Mouse (Mus musculus) liver, adult 2 months (tissue): ENCODE measurements around the gene Glis1.

Experiments used
- CTCF ChIP-seq: fragments of 200-500 bp; IDR thresholded peaks from 2 replicates; pipeline ENCODE4 v1.5.1; 2011; ENCODE audit warnings: low read depth, low read length, control low read depth
- POLR2A ChIP-seq: fragments of 200-500 bp; IDR thresholded peaks from 2 replicates; pipeline ENCODE4 v1.6.1; 2011; ENCODE audit warnings: low read length, control low read depth; ENCODE audit not compliant: insufficient read depth; ENCODE audit errors: extremely low read depth

DNA sequence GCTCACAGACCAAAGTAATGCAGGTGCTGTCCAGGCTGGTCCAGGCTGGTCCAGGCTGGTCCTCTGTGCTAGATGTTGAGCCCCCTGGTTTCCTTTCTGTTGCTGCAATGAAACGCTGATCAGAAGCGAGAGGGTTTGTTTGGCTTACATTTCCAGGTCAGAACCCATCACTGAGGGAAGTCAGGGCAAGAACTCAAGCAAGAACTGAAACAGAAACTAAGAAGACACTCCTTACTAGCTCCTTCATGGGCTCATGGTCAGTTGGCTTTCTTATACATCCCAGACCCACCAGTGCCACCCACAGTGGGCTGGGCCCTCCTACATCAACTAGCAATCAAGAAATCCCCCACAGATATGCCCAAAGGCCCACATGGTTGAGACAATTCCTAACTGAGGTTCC is 234.1 kb downstream of the Glis1 start:
- no peak for TF ChIP-seq CTCF
- TF ChIP-seq POLR2A = no peak
